Mouse (Mus musculus): ENCODE data around the gene Olfr958. TPM values are rescaled to one million over a fixed set of nuclear protein-coding genes. Genes with fewer than 3 reads are reported as not detected.

Gene Olfr958
- not detected for polyA plus RNA-seq (2014; fragmentation: Illumina TruSeq; extraction: RNeasy Lipid Tissue Mini Kit (QIAGEN cat#74804); ENCODE audit: low read depth, low replicate concordance)

GRCm38 (mm10) chr9:39553946-39554345 lies at the start of gene Olfr958:
Gene Olfr958, minus strand, starts transcription at chr9:39554054.

DNA sequence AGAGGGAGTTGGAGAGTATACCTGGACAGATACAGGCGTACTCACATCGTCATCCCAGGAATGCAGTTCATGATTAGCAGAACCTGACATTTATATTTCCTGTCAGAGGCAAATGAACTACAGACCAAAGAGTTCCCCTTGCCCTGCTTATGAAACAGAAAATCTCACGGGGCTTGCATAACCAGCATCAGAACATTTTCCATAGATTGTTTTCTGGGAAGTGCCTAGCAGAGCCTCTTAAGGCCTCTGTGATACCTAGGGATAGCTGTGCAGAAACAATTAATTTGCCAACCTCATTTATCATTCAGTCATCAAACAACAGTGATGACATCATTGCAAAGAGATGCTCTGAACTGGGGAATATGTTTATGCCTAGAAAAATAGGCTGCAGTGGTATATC lies 21.6 kb upstream of the Olfr958 start, which contains the start of gene Olfr959:
TSS of gene Olfr959 (minus strand) at position 101 of the 400 bp plus-strand sequence.

GRCm38 (mm10) chr9:39515531-39515930 lies 38.3 kb downstream of the Olfr958 start, which contains the start of gene Olfr957:
Gene Olfr957, minus strand, starts transcription at chr9:39515809.

Other genes starting within 250 kb of the Olfr958 start
- not detected for gene Olfr948, start 228.0 kb downstream of the Olfr958 start, polyA plus RNA-seq (2014; fragmentation: Illumina TruSeq; extraction: RNeasy Lipid Tissue Mini Kit (QIAGEN cat#74804); ENCODE audit: low read depth, low replicate concordance)
- not detected for gene Olfr951, start 166.6 kb downstream of the Olfr958 start, polyA plus RNA-seq (2014; fragmentation: Illumina TruSeq; extraction: RNeasy Lipid Tissue Mini Kit (QIAGEN cat#74804); ENCODE audit: low read depth, low replicate concordance)
- gene Olfr952, start 126.9 kb downstream of the Olfr958 start, polyA plus RNA-seq (2014; fragmentation: Illumina TruSeq; extraction: RNeasy Lipid Tissue Mini Kit (QIAGEN cat#74804); ENCODE audit: low read depth, low replicate concordance) = not detected
- not detected for gene Olfr954, start 97.4 kb downstream of the Olfr958 start, polyA plus RNA-seq (2014; fragmentation: Illumina TruSeq; extraction: RNeasy Lipid Tissue Mini Kit (QIAGEN cat#74804); ENCODE audit: low read depth, low replicate concordance)
- not detected for gene Olfr955, start 82.1 kb downstream of the Olfr958 start, polyA plus RNA-seq (2014; fragmentation: Illumina TruSeq; extraction: RNeasy Lipid Tissue Mini Kit (QIAGEN cat#74804); ENCODE audit: low read depth, low replicate concordance)
- gene Olfr44, start 60.1 kb downstream of the Olfr958 start, polyA plus RNA-seq (2014; fragmentation: Illumina TruSeq; extraction: RNeasy Lipid Tissue Mini Kit (QIAGEN cat#74804); ENCODE audit: low read depth, low replicate concordance) = not detected
- not detected for gene Olfr957, start 38.2 kb downstream of the Olfr958 start, polyA plus RNA-seq (2014; fragmentation: Illumina TruSeq; extraction: RNeasy Lipid Tissue Mini Kit (QIAGEN cat#74804); ENCODE audit: low read depth, low replicate concordance)
- not detected for gene Olfr959, start 21.5 kb upstream of the Olfr958 start, polyA plus RNA-seq (2014; fragmentation: Illumina TruSeq; extraction: RNeasy Lipid Tissue Mini Kit (QIAGEN cat#74804); ENCODE audit: low read depth, low replicate concordance)
- gene AW551984, start 50.3 kb upstream of the Olfr958 start, polyA plus RNA-seq (2014; fragmentation: Illumina TruSeq; extraction: RNeasy Lipid Tissue Mini Kit (QIAGEN cat#74804); ENCODE audit: low read depth, low replicate concordance) = 0.19 TPM
- gene Olfr148, start 56.6 kb upstream of the Olfr958 start, polyA plus RNA-seq (2014; fragmentation: Illumina TruSeq; extraction: RNeasy Lipid Tissue Mini Kit (QIAGEN cat#74804); ENCODE audit: low read depth, low replicate concordance) = not detected
- not detected for gene Olfr960, start 67.3 kb upstream of the Olfr958 start, polyA plus RNA-seq (2014; fragmentation: Illumina TruSeq; extraction: RNeasy Lipid Tissue Mini Kit (QIAGEN cat#74804); ENCODE audit: low read depth, low replicate concordance)
- not detected for gene Olfr961, start 91.0 kb upstream of the Olfr958 start, polyA plus RNA-seq (2014; fragmentation: Illumina TruSeq; extraction: RNeasy Lipid Tissue Mini Kit (QIAGEN cat#74804); ENCODE audit: low read depth, low replicate concordance)
- gene Olfr963, start 113.2 kb upstream of the Olfr958 start, polyA plus RNA-seq (2014; fragmentation: Illumina TruSeq; extraction: RNeasy Lipid Tissue Mini Kit (QIAGEN cat#74804); ENCODE audit: low read depth, low replicate concordance) = not detected
- gene Olfr149, start 153.1 kb upstream of the Olfr958 start, polyA plus RNA-seq (2014; fragmentation: Illumina TruSeq; extraction: RNeasy Lipid Tissue Mini Kit (QIAGEN cat#74804); ENCODE audit: low read depth, low replicate concordance) = not detected
- not detected for gene Olfr965, start 157.3 kb upstream of the Olfr958 start, polyA plus RNA-seq (2014; fragmentation: Illumina TruSeq; extraction: RNeasy Lipid Tissue Mini Kit (QIAGEN cat#74804); ENCODE audit: low read depth, low replicate concordance)
- not detected for gene Olfr150, start 176.9 kb upstream of the Olfr958 start, polyA plus RNA-seq (2014; fragmentation: Illumina TruSeq; extraction: RNeasy Lipid Tissue Mini Kit (QIAGEN cat#74804); ENCODE audit: low read depth, low replicate concordance)
- not detected for gene Olfr967, start 192.2 kb upstream of the Olfr958 start, polyA plus RNA-seq (2014; fragmentation: Illumina TruSeq; extraction: RNeasy Lipid Tissue Mini Kit (QIAGEN cat#74804); ENCODE audit: low read depth, low replicate concordance)
- gene Olfr968, start 229.2 kb upstream of the Olfr958 start, polyA plus RNA-seq (2014; fragmentation: Illumina TruSeq; extraction: RNeasy Lipid Tissue Mini Kit (QIAGEN cat#74804); ENCODE audit: low read depth, low replicate concordance) = not detected
- not detected for gene Olfr969, start 236.9 kb upstream of the Olfr958 start, polyA plus RNA-seq (2014; fragmentation: Illumina TruSeq; extraction: RNeasy Lipid Tissue Mini Kit (QIAGEN cat#74804); ENCODE audit: low read depth, low replicate concordance)